Mouse (Mus musculus): Measurements from ENCODE around the gene Pak4.

Gene Pak4

GRCm38 (mm10) chr7:28591862-28592261, 6.1 kb downstream of the Pak4 start:
- DNase-seq (ENCODE audit: inconsistent ontology term) = no peak

- peak; percentile 83 for DNase-seq (ENCODE audit: inconsistent ontology term)
These were observed 10.3 kb downstream of the Pak4 start for GRCm38 (mm10) chr7:28587644-28588043.

DNA sequence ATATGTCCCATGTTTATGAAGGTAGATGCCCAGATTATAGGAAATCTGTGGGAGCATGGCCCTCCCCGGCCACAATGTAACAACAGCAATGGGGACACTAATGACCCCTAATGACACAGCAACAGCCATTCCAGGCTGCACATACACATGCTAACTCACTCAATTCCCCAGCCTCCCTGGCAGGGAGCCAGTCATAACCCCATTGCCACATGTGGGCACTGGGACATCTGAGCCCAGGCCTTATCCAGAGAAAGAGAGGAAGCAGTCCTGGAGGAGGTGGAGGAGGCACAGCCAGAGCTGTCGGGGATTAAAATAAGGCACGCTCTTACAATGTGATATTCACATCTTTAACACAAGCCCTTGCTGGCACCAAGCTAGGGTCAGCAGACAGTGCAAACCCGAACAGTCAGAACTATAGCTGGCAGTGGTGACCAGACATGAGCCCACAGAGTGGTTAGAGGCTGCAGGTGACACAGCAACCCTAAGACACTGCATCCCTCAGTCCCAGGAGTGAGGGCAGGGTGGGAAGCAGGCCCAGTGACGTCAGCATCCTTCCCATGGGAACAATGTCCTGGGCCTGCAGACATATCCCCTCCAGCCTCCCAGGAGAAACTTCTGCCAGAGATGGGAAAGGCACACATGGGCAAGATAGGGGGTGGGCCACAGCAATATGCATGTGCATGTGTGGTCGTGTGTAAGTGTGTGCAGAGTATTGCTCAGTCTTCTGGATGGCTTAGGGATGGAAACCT, 11.1 kb downstream of the Pak4 start:
- peak; percentile 41 for DNase-seq (ENCODE audit: inconsistent ontology term)

GRCm38 (mm10) chr7:28585001-28585400, 13.0 kb downstream of the Pak4 start:
- no peak for DNase-seq (ENCODE audit: inconsistent ontology term)

GRCm38 (mm10) chr7:28584468-28584867, 13.5 kb downstream of the Pak4 start:
- no peak for DNase-seq (ENCODE audit: inconsistent ontology term)

DNA sequence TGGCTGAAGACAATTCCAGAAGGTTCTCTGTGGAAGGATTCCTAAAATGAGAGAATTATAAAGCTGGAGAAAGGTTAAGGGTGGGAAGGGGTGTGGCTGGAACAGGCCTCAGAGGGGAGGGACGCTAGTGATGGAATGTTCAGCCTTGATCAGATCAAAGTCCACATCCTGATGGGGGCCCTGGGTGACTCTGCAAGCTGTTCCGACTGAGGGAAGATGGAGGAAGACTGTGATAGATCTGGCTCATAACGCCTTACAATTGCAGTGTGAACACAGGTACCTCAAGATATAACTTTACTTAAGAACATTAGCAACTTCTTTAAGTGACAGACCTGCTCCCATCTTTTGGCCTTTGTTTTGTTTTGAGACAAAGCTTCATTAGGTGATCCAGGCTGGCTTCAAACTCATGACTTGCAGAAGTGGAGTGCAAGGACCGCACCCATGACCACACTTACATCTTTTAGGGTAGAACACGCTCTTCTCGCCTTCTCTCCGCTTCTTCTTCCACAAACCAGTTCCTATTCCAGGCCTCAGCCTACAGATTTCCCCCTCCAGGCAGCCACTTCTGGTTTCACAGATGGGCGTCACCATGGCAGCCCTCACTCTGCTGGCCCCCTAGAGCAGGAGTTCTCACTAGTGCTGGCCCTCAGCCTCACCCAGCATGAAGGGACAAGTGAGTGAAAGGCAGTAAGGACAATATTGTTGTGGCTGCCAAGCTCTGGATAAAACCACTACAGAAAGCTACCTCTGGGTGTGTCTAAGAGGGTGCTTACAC, 14.2 kb downstream of the Pak4 start:
- DNase-seq (ENCODE audit: inconsistent ontology term) = no peak

DNA sequence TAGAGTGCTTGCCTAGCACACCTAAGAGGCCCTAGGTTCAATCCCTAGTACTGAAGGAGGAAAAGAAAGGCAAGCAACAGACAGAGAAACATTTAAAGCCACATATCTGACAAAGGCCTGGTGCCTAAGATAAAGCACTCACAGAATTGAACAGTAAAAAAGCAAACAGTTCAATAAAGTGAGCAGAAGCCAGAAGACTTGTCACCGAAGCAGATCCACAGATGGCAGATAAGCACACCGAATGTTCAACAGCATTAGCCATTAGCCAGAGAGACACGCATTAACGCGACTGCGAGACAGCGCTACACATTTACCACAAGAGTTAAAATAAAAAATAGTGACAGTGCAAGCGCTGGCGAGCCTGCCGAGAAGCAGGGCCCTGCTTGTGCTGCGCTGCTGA, 15.1 kb downstream of the Pak4 start:
- DNase-seq (ENCODE audit: inconsistent ontology term) = no peak

DNA sequence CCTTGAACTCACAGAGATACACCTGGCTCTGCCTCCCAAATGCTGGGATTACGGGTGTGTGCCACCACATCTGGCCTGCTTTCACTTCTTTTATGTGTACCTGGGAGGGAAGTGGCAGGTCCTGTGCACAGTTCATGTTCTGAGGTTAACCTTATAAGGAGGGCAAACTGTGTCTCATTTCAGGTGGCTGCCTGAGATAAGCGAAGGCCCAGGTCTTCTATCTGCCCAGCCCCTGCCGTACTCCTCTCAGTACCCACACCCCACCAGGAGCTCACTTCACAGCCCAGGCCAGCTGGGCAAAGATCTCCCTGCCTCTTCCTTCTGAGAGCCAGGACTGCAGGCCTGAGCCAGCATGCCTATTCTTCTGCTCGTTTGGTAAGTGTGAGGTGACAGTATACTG, 16.3 kb downstream of the Pak4 start:
- no peak for DNase-seq (ENCODE audit: inconsistent ontology term)

GRCm38 (mm10) chr7:28579826-28580225, 18.2 kb downstream of the Pak4 start:
- no peak for DNase-seq (ENCODE audit: inconsistent ontology term)

DNA sequence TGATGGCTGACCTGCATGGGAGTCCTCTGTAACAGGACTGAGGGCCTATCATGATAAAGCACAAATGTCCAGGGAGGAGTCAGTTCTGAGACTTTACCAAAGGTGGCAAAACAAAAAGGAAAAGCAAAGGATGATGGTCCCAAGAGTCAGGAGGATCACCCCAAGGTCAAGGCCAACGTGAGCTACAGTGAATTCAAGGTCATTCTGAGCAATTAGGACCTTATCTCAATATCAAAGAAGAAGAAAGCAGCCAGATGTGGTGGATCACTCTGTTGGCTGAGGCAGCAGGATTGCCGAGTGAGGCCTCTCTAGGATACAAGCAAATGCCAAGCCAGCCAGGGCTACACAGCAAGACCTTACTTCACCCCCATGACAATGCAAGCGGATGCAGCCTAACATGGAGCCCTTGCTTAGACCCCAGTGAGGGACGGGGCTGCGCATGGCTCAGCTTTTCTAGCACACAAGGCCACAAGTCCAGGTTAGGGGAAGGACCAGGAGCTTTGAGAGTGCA, 19.4 kb downstream of the Pak4 start:
- DNase-seq (ENCODE audit: inconsistent ontology term) = no peak

DNA sequence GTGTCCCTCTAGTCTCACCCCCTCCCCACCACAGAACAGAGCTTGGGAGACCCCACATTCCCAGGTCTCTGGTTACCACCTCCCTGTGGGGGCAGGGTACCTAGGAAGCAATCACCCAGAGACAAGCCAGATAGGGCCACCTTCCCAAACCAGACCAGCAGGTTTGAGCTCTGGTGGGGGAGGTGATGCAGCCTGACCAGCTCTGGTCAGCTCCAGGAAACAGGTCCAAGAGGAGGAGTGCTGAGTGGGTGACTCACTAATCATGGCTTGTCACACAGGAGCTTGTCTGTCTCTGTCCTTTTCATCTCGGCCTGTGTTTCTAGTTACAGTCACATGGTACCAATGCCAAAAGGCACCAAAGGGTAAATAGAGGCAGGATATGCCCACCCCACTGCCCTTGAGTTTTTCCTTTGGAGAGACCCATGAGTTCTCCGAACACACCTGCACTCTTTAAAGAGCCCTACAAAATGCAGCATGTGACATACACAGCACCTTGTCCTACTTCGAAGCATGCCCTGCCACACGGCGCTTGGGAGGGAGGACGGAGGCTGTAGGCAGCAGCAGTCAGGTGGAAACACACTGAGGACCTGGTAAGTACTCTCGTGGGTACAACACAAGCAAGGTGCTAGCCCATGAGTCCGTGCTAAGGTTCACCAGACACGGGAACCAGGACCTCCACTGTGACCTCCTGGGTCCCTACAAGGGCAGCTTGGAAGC, 20.0 kb downstream of the Pak4 start:
- DNase-seq (ENCODE audit: inconsistent ontology term) = peak; percentile 48

DNA sequence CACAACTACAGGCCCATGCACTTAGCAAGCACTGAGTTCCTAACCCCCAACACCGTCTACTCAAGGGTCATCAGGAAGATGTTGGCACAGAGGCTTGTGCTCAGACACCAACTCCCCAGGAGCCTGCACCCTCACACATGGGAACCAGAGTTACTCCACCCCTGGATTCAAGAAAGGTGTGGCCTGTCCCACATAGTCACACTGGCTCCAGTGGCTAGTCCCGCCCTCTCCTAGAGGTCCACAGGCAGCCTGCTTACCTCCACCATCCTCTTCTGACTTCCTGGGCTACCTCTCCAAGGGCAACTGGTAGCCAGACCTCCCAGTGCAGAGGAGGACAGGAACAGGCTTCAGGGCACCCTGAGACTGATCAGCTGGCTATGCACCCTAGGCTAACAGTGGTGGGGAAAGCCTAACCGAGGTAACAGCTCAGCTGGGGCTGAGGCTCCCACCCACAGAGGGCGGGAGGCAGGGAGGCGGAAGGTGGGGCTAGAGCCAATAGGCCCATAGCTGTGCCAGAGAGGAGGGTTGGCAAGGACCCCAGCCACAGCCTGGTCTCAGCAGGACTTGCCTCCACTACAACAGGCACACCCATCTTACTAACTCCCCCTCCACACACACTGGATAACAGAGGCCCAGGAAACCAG, 21.6 kb downstream of the Pak4 start:
- peak; percentile 85 for DNase-seq (ENCODE audit: inconsistent ontology term)

DNA sequence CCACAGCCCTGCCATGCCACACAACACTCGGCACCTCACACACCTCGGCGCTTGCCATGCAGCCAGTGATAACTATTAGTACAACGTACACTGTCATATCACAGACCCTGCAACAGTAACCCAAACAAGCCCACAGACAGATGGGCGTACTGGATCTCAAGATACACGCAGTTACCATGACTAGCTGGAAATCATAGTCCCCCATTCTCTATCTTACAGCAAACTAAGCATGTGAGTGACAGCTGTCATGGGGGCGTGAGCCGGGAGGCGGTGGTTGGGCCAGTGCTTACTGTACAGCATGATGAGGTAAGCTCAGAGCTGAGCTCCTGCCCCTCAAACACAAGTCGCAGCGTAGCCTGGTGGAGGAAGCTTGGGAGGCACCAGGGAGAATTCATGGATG, 22.4 kb downstream of the Pak4 start:
- no peak for DNase-seq (ENCODE audit: inconsistent ontology term)

GRCm38 (mm10) chr7:28573236-28573635, 24.7 kb downstream of the Pak4 start:
- DNase-seq (ENCODE audit: inconsistent ontology term) = no peak

GRCm38 (mm10) chr7:28572689-28573088, 25.3 kb downstream of the Pak4 start:
- no peak for DNase-seq (ENCODE audit: inconsistent ontology term)

DNA sequence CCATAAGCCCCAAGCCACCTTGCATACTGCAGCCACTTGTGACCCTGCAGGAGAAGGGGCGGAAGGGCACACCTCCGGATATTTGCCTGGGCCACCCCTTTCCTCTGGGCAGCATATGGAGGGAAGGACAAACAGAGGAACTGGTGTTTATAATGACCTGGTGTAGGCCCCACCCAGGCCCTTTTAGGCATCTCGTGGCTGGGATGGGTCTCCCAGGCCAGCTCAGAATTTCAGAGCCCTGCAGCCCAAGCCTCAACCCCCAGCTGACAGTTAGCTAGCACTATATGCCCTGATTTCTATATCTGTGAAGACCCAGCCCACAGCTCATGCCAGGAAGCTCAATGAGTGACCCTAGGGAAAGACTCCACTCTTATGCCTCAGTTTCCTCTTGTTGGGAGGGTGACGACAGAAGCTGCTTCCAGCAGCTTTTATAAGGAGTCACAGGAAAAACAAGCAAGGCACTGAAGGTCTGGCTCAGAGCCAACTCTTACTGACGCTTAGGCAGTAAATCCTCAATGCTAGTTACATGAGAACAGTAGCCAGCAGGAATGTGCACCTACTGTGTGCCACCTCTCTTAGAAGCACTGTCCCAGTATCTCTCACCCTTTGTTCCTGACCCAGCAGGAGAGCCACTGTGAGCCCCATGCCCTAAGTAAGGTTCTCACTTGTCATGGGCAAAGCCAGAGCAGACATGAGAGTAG, 26.9 kb downstream of the Pak4 start:
- DNase-seq (ENCODE audit: inconsistent ontology term) = no peak

- DNase-seq (ENCODE audit: inconsistent ontology term) = no peak
These were observed 27.5 kb downstream of the Pak4 start for GRCm38 (mm10) chr7:28570291-28570981.

- peak; percentile 40 for DNase-seq (ENCODE audit: inconsistent ontology term)
These were observed 29.7 kb downstream of the Pak4 start for GRCm38 (mm10) chr7:28568253-28568652.

DNA sequence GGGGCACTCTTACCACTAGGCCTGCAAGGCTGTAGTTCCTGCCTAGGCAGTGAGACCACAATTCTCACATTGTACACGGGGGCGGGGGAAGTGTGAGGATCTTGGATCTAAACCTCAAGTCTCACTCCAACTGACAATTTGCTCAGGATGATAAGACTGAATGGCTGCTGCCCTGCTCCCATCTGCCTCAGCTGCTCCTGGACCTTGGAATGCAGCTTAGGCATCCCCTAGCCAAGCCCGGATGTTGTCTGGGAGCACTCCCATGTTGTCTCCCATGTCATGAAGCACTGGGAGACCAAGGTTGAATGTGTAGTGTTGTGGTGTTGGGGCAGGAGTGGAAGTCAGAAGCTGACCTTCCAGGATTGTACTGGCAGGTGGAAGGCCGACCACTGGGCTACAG, 30.4 kb downstream of the Pak4 start:
- no peak for DNase-seq (ENCODE audit: inconsistent ontology term)

DNA sequence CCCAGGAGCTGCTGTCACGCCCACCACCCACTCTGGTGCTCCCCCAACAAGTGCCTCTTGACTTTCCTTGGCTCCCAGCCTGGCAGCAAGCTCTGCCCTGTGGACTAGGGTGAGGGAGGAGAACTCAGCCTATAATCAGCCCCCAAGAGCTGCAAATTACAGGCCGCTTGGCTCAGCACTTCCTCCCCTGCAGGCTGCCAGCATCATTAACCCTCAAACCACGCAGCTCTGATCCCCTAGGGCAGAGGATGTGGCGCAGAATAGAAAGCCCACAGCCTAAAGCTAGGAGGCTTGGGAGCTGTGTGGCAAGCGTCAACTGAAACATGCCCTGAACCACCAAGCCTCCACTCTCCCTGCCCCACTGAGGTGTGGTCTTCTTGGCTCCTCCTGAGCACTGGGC, 32.6 kb downstream of the Pak4 start:
- DNase-seq (ENCODE audit: inconsistent ontology term) = no peak

GRCm38 (mm10) chr7:28562951-28563350, 35.0 kb downstream of the Pak4 start:
- DNase-seq (ENCODE audit: inconsistent ontology term) = no peak
